ENCODE assay signal across 15 mouse cellular contexts in genomic region chr15:85324426-85324825, GRCm38 (mm10).
"Had no signal": no experiment of that assay in that cellular context is flagged by ENCODE, and none has a peak within 500 bp of the region (broad histone marks: within the 10 kb centered on the region; RNA-seq: fewer than 3 reads in every experiment).

No protein-coding gene starts in this region.

- H3K27ac ChIP-seq: neural tube, embryonic 15.5 days; stomach, embryonic 15.5 days; stomach, postnatal 0 days had no signal

- H3K4me2 ChIP-seq: neural tube, embryonic 15.5 days; stomach, embryonic 15.5 days had no signal

- DNase-seq: retina, postnatal 1 day; right cerebral cortex, adult 18-20 months; right cerebral cortex, postnatal 14 days; right cerebral cortex, postnatal 25 days; right cerebral cortex, postnatal 4 days; spleen, adult 18-20 months; thymus, adult 18-20 months; thymus, adult 2 months; thymus, postnatal 14 days; thymus, postnatal 25 days; thymus, postnatal 36 days; thymus, postnatal 4 days had no signal

- H3K27me3 ChIP-seq: neural tube, embryonic 15.5 days; stomach, embryonic 15.5 days had no signal

- H3K9ac ChIP-seq: neural tube, embryonic 15.5 days; stomach, embryonic 15.5 days had no signal

- H3K4me3 ChIP-seq: neural tube, embryonic 15.5 days; stomach, embryonic 15.5 days had no signal

- H3K9me3 ChIP-seq: neural tube, embryonic 15.5 days; stomach, embryonic 15.5 days had no signal

- H3K4me1 ChIP-seq: stomach, embryonic 15.5 days had no signal

- H3K36me3 ChIP-seq: neural tube, embryonic 15.5 days; stomach, embryonic 15.5 days had no signal
